ENCODE assay signal across 9 mouse cellular contexts in the genomic region with DNA sequence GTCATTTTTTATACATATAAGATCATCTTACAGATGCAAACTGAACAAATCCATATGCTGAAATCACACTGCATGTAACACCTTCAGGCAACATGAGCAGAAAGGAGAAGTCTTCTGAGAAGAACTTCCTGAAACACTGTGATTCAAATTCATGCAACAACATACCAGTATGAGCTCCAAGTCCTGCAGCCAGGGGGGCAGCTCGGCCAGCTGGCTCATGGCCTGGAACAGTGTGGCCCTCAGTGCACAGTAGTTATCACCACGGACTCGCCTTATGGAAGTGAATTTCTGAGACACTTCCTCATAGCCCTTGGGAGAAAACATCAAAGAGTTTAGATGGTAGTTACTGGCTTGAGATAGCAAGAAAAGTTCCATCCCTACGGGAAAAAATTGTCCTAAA. TPM values are rescaled to one million over a fixed set of nuclear protein-coding genes. Genes with fewer than 3 reads are reported as not detected.
A peak's percentile ranks its signal among the peaks of the same experiment; 100 is the strongest.
DNase-seq lines count a peak whose midpoint lies in the region; ATAC-seq lines count a peak whose summit lies in the region.
"Had no signal": no experiment of that assay in that cellular context is flagged by ENCODE, and none has a peak within 500 bp of the region (broad histone marks: within the 10 kb centered on the region; RNA-seq: fewer than 3 reads in every experiment).

No protein-coding gene starts in this region.

- H3K9me3 ChIP-seq in heart, embryonic 16.5 days (replicated peaks; ENCODE audit: control insufficient read depth, low read length), result no peaks in the 10 kb centered on the region
- H3K9me3 ChIP-seq in forebrain, embryonic 14.5 days (replicated peaks; ENCODE audit: control insufficient read depth, low read length), result no peaks in the 10 kb centered on the region
- H3K9me3 ChIP-seq: forebrain, embryonic 13.5 days; liver, embryonic 13.5 days had no signal

- peaks cover 26% of the 10 kb centered on the region for H3K4me1 ChIP-seq in heart, embryonic 16.5 days (ENCODE audit: control insufficient read depth, insufficient read depth, low read length)
- H3K4me1 ChIP-seq in forebrain, embryonic 14.5 days (ENCODE audit: control insufficient read depth, insufficient read depth, low read length), result no peaks in the 10 kb centered on the region
- H3K4me1 ChIP-seq: forebrain, embryonic 13.5 days had no signal

- H3K4me3 ChIP-seq in heart, embryonic 16.5 days (ENCODE audit: low read length), result no peak overlapping the region
- H3K4me3 ChIP-seq in forebrain, embryonic 14.5 days (ENCODE audit: low read depth, low read length), result no peak overlapping the region
- H3K4me3 ChIP-seq: forebrain, embryonic 13.5 days; liver, embryonic 13.5 days had no signal

- WGBS in heart, embryonic 16.5 days, result 45% methylated on average over 4 of the region's 4 CpGs
- 85% methylated on average over 4 of the region's 4 CpGs for WGBS in forebrain, embryonic 14.5 days

- H3K36me3 ChIP-seq in heart, embryonic 16.5 days (ENCODE audit: control insufficient read depth, insufficient read depth), result peaks cover 13% of the 10 kb centered on the region
- H3K36me3 ChIP-seq in splenic B cell, adult 2 months (ENCODE audit: control insufficient read depth, insufficient read depth, low read length, poor library complexity, severe bottlenecking), result peaks cover 11% of the 10 kb centered on the region
- H3K36me3 ChIP-seq in forebrain, embryonic 14.5 days (ENCODE audit: control insufficient read depth, insufficient read depth, low read length), result peaks cover 60% of the 10 kb centered on the region

- DNase-seq in left cerebral cortex, postnatal 4 days, result peak; percentile 22
- no peak for DNase-seq in left cerebral cortex, adult 18-20 months (ENCODE audit: low spot score in 2 of 2)
- peak; percentile 76 for DNase-seq in cerebellum, postnatal 25 days
- DNase-seq in splenic B cell, adult 2 months (ENCODE audit: low read depth, low spot score), result peak; percentile 39
- no peak for DNase-seq in forebrain, embryonic 14.5 days (ENCODE audit: low spot score)
- DNase-seq in left cerebral cortex, adult 8-10 months (ENCODE audit: low spot score in 2 of 2), result no peak
- DNase-seq: liver, embryonic 13.5 days had no signal

- peak; percentile 26; the same call in 1 of the 2 replicates for ATAC-seq in heart, embryonic 16.5 days (replicated peaks; ENCODE audit: extremely low read depth, insufficient read depth, low FRiP score)
- no peak for ATAC-seq in forebrain, embryonic 14.5 days
- ATAC-seq: forebrain, embryonic 13.5 days had no signal

- H3K4me2 ChIP-seq in heart, embryonic 16.5 days (ENCODE audit: low read depth, low read length), result no peak overlapping the region
- H3K4me2 ChIP-seq in forebrain, embryonic 14.5 days (ENCODE audit: low read length), result no peak overlapping the region
- H3K4me2 ChIP-seq: forebrain, embryonic 13.5 days; liver, embryonic 13.5 days had no signal

- intact Hi-C loops in left cerebral cortex, postnatal 4 days (cut with DNase I), result no loop called here

- no peak overlapping the region for H3K9ac ChIP-seq in heart, embryonic 16.5 days (ENCODE audit: low read length)
- H3K9ac ChIP-seq in forebrain, embryonic 14.5 days (ENCODE audit: low read length), result no peak overlapping the region
- H3K9ac ChIP-seq: forebrain, embryonic 13.5 days; liver, embryonic 13.5 days had no signal

- peak overlapping the region; percentile 54; the same call in 1 of the 2 replicates for H3K27ac ChIP-seq in heart, embryonic 16.5 days (ENCODE audit: low read length)
- no peak overlapping the region for H3K27ac ChIP-seq in forebrain, embryonic 14.5 days (ENCODE audit: low read depth, low read length)
- H3K27ac ChIP-seq: forebrain, embryonic 13.5 days; liver, embryonic 13.5 days had no signal

- no peaks in the 10 kb centered on the region for H3K27me3 ChIP-seq in heart, embryonic 16.5 days (ENCODE audit: control insufficient read depth, insufficient read depth, low read length)
- no peaks in the 10 kb centered on the region for H3K27me3 ChIP-seq in splenic B cell, adult 2 months (ENCODE audit: control insufficient read depth, insufficient read depth, low read length, poor library complexity, severe bottlenecking)
- no peaks in the 10 kb centered on the region for H3K27me3 ChIP-seq in forebrain, embryonic 14.5 days (replicated peaks; ENCODE audit: control insufficient read depth, insufficient read depth, low read length)
- H3K27me3 ChIP-seq: forebrain, embryonic 13.5 days; liver, embryonic 13.5 days had no signal

RNA-seq across cellular contexts. Expression of a gene that starts 14.3 kb away (rescaled TPM):
- total RNA-seq in left cerebral cortex, postnatal 4 days (2021), result 10 to 100 TPM; 25.4 to 27.0 TPM
- 10 to 100 TPM; 19.7 to 21.5 TPM for total RNA-seq in left cerebral cortex, adult 18-20 months (2021)
- 25.1 and 26.0 TPM in 2 replicates for polyA plus RNA-seq in heart, embryonic 16.5 days (2015; fragmentation: Nextera tagmentation; extraction: Ambion mirVana)
- polyA plus RNA-seq in forebrain, embryonic 14.5 days (2014; fragmentation: Nextera tagmentation; extraction: Ambion mirVana), result 35.0 and 36.0 TPM in 2 replicates
- total RNA-seq in left cerebral cortex, adult 8-10 months (2022), result 10 to 100 TPM; 21.1 to 24.9 (median 21.9) TPM

Comparison
In these comparisons a context has a peak if more than half of its experiments do, and no peak if none do; other contexts are left out.
1. DNase-seq: peak in left cerebral cortex, postnatal 4 days (single experiment), cerebellum, postnatal 25 days (2 of 2) and splenic B cell, adult 2 months (single experiment); none in left cerebral cortex, adult 18-20 months (0 of 2), forebrain, embryonic 14.5 days (single experiment) and left cerebral cortex, adult 8-10 months (0 of 2).